Mouse (Mus musculus) liver, embryonic 14.5 days (tissue): ENCODE measurements around the gene Gm813.

ENCODE experiments used
- CTCF ChIP-seq: IDR thresholded peaks from 2 replicates; pipeline ENCODE4 v1.5.1; 2016; ENCODE audit warnings: antibody characterized with exemption, low read depth, control low read depth
- EP300 ChIP-seq: IDR thresholded peaks from 2 replicates; pipeline ENCODE4 v1.6.1; 2016; ENCODE audit warnings: antibody characterized with exemption, low read depth

GRCm38 (mm10) chr16:58612969-58613368, 3.8 kb downstream of the Gm813 start:
- no peak for TF ChIP-seq EP300
- TF ChIP-seq CTCF, result no peak
